Mouse (Mus musculus) CH12.LX (cell line): ENCODE measurements around the gene Gm20683. TPM values are rescaled to one million over a fixed set of nuclear protein-coding genes. Genes with fewer than 3 reads are reported as not detected.

Experiments used
- DNase-seq: peaks from one replicate; pipeline ENCODE4 v3.0.0-alpha.2; 2013; ENCODE audit errors: extremely low read depth
- H3K27ac ChIP-seq: 2 replicates; pipeline ENCODE4 v1.5.1; 2012; ENCODE audit warnings: low read depth, mild to moderate bottlenecking, control low read depth, moderate library complexity; ENCODE audit not compliant: insufficient read depth
- H3K27me3 ChIP-seq: replicated peaks from 2 replicates; pipeline ENCODE3; 2012; ENCODE audit warnings: inconsistent platforms
- H3K36me3 ChIP-seq, 2 experiments: replicated peaks in 1 of 2; 2 replicates each; pipeline versions ENCODE3 to v1.6.1; 2012; ENCODE audit warnings: inconsistent platforms in 1 of 2, low read length in 1 of 2, mild to moderate bottlenecking in 1 of 2, mixed read lengths in 1 of 2, moderate library complexity in 1 of 2; ENCODE audit not compliant: control insufficient read depth in 1 of 2, insufficient read depth in 1 of 2
- H3K4me1 ChIP-seq, 2 experiments: 2 replicates each; pipeline ENCODE4 v1.6.1; 2012; ENCODE audit warnings: inconsistent platforms in 1 of 2, moderate library complexity in 1 of 2; ENCODE audit not compliant: insufficient read depth in 2 of 2, control insufficient read depth in 1 of 2
- H3K4me2 ChIP-seq: 2 replicates; pipeline ENCODE4 v1.6.1; 2012; ENCODE audit warnings: low read depth, mild to moderate bottlenecking, control low read depth; ENCODE audit not compliant: poor library complexity, insufficient read depth, severe bottlenecking
- H3K4me3 ChIP-seq, 3 experiments: fragments of 150-350 bp in 1 of 3; sonication (generic) in 1 of 3; replicated peaks in 1 of 3; 2 replicates each; pipeline versions ENCODE3 to v1.5.1; 2011 to 2012; ENCODE audit warnings: low read depth in 2 of 3, low read length in 2 of 3, mild to moderate bottlenecking in 2 of 3, moderate library complexity in 2 of 3, control low read depth in 1 of 3, improper control_type of control experiment in 1 of 3, inconsistent platforms in 1 of 3, mixed read lengths in 1 of 3; ENCODE audit not compliant: poor library complexity in 1 of 3
- H3K79me2 ChIP-seq: replicated peaks from 2 replicates; pipeline ENCODE4 v1.6.1; 2012; ENCODE audit warnings: mild to moderate bottlenecking, moderate library complexity; ENCODE audit not compliant: control insufficient read depth, poor library complexity, insufficient read depth, severe bottlenecking; ENCODE audit errors: extremely low read depth
- H3K9ac ChIP-seq: 2 replicates; pipeline ENCODE4 v1.6.1; 2012; ENCODE audit warnings: low read depth, mild to moderate bottlenecking, control low read depth, moderate library complexity; ENCODE audit not compliant: insufficient read depth
- H3K9me3 ChIP-seq: replicated peaks from 2 replicates; pipeline ENCODE3; 2012; ENCODE audit warnings: low read length, inconsistent platforms, mixed read lengths
- CHD1 ChIP-seq: IDR thresholded peaks from 2 replicates; pipeline ENCODE4 v1.6.1; 2012; ENCODE audit warnings: low read depth, low read length, improper control_type of control experiment, inconsistent platforms
- CHD2 ChIP-seq: IDR thresholded peaks from 2 replicates; pipeline ENCODE4 v1.6.1; 2011; ENCODE audit warnings: low read length, improper control_type of control experiment
- ELF1 ChIP-seq: IDR thresholded peaks from 2 replicates; pipeline ENCODE4 v1.6.1; 2014; ENCODE audit warnings: low read depth, mild to moderate bottlenecking, inconsistent platforms, low read length, improper control_type of control experiment
- GABPA ChIP-seq: IDR thresholded peaks from 2 replicates; pipeline ENCODE4 v1.6.1; 2012; ENCODE audit warnings: low read depth, low read length, improper control_type of control experiment, inconsistent platforms; ENCODE audit not compliant: insufficient replicate concordance
- HCFC1 ChIP-seq: IDR thresholded peaks from 2 replicates; pipeline ENCODE4 v1.6.1; 2012; ENCODE audit warnings: low read depth, mild to moderate bottlenecking, inconsistent platforms, low read length, improper control_type of control experiment
- JUN ChIP-seq: IDR thresholded peaks from 2 replicates; pipeline ENCODE4 v1.6.1; 2011; ENCODE audit warnings: low read depth, mild to moderate bottlenecking, low read length, improper control_type of control experiment, moderate library complexity; ENCODE audit not compliant: insufficient read depth
- JUND ChIP-seq: conservative IDR thresholded peaks from 2 replicates; pipeline ENCODE4 v1.6.1; 2011; ENCODE audit warnings: low read depth, low read length, improper control_type of control experiment
- MAFK ChIP-seq: IDR thresholded peaks from 2 replicates; pipeline ENCODE4 v1.6.1; 2011; ENCODE audit warnings: low read length, improper control_type of control experiment; ENCODE audit not compliant: insufficient replicate concordance
- MAZ ChIP-seq: IDR thresholded peaks from 2 replicates; pipeline ENCODE4 v1.6.1; 2012; ENCODE audit warnings: low read depth, mild to moderate bottlenecking, inconsistent platforms, low read length, improper control_type of control experiment, moderate library complexity
- MXI1 ChIP-seq: IDR thresholded peaks from 2 replicates; pipeline ENCODE4 v1.6.1; 2011; ENCODE audit warnings: mild to moderate bottlenecking, low read depth, low read length, improper control_type of control experiment
- MYC ChIP-seq: IDR thresholded peaks from 2 replicates; pipeline ENCODE4 v1.6.1; 2011; ENCODE audit warnings: low read depth, mild to moderate bottlenecking, improper control_type of control experiment, low read length
- RAD21 ChIP-seq: IDR thresholded peaks from 2 replicates; pipeline ENCODE4 v1.6.1; 2011; ENCODE audit warnings: low read depth, mild to moderate bottlenecking, low read length, improper control_type of control experiment, moderate library complexity
- SIN3A ChIP-seq: IDR thresholded peaks from 2 replicates; pipeline ENCODE4 v1.6.1; 2012; ENCODE audit warnings: low read length, improper control_type of control experiment, inconsistent platforms
- SMC3 ChIP-seq: IDR thresholded peaks from 2 replicates; pipeline ENCODE4 v1.6.1; 2011; ENCODE audit warnings: low read depth, low read length, improper control_type of control experiment
- USF1 ChIP-seq: IDR thresholded peaks from 2 replicates; pipeline ENCODE4 v1.6.1; 2014; ENCODE audit warnings: low read depth, mild to moderate bottlenecking, inconsistent platforms, low read length, improper control_type of control experiment
- USF2 ChIP-seq: conservative IDR thresholded peaks from 2 replicates; pipeline ENCODE4 v1.6.1; 2011; ENCODE audit warnings: low read depth, low read length, improper control_type of control experiment
- ZMIZ1 ChIP-seq: IDR thresholded peaks from 2 replicates; pipeline ENCODE4 v1.6.1; 2012; ENCODE audit warnings: low read depth, mild to moderate bottlenecking, inconsistent platforms, low read length, improper control_type of control experiment
- ZNF384 ChIP-seq: IDR thresholded peaks from 2 replicates; pipeline ENCODE4 v1.6.1; 2012; ENCODE audit warnings: low read depth, low read length, improper control_type of control experiment, inconsistent platforms
- dilution Hi-C: fragments of 300-500 bp; cut with MboI; formaldehyde crosslinking; loops from 2 replicates; pipeline ENCODE4 v1.14.3; 2020; ENCODE audit warnings: low sequenced_read_pairs; ENCODE audit not compliant: extremely low pct_unique_long_range_greater_than_20kb, extremely low pct_ligation_motif_present
- in situ Hi-C: fragments of 300-500 bp; cut with MboI; formaldehyde crosslinking; loops from 3 replicates; pipeline ENCODE4 v1.14.3; 2019; ENCODE audit warnings: low sequenced_read_pairs, low pct_ligation_motif_present, low pct_unique_long_range_greater_than_20kb, mixed read lengths
- polyA plus RNA-seq: library from polyadenylated mRNA; unstranded; fragments of >175 nt; gene quantifications from 2 replicates; pipeline ENCODE4 v1.2.1, GENCODE M21; 2012; ENCODE audit warnings: low read depth; ENCODE audit not compliant: insufficient read length
- total RNA-seq, 2 experiments: library from RNA; depleted of rRNA; stranded (reverse); fragments of 300-350 nt in 1 of 2; fragments of >200 nt in 1 of 2; gene quantifications; 2 replicates each; pipeline ENCODE4 v1.2.3; 2012 to 2014

Gene Gm20683
- total and polyA plus RNA-seq, 3 experiments: 1.3 to 4.8 (median 3.8) TPM

DNA sequence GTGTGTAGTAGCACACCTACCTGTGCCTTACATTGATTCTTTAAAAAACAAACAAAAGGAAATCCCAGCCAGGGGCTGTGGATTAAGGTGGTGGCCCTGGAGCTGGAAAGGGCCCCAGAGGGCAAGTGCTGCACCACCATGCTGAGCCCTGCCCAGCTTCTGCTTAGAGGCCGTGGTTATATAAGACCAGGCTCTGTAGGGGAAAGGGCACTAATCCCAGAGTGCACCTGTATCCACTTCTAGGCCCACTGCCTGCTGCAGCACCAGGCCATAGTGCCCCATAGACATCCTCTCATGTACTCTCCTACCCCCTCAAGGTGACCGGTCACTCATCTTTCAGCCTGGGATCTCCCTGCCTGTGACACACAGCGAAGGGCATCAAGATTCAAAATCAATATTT, 24.6 kb upstream of the Gm20683 start:
- Histone ChIP-seq H3K4me3 (no peak overlapping the region), H3K4me1 (peaks cover 4 to 28% of the 10 kb centered on the region in 2 experiments; a peak in 3 of 4 replicates), H3K9me3 (no peaks in the 10 kb centered on the region), H3K27me3 (peaks cover 50% of the 10 kb centered on the region), H3K79me2 (no peaks in the 10 kb centered on the region), H3K27ac (no peak overlapping the region), H3K36me3 (no peaks in the 10 kb centered on the region), H3K4me2 (no peak overlapping the region), H3K9ac (no peak overlapping the region)
- TF ChIP-seq HCFC1: no peak
- TF ChIP-seq MAFK: no peak
- no peak for TF ChIP-seq ZNF384
- TF ChIP-seq JUND: no peak
- no peak for TF ChIP-seq ELF1
- TF ChIP-seq ZMIZ1: no peak
- TF ChIP-seq MYC: no peak
- TF ChIP-seq MAZ: no peak
- TF ChIP-seq GABPA: no peak
- TF ChIP-seq CHD2: no peak
- TF ChIP-seq USF1: no peak
- TF ChIP-seq USF2: no peak
- TF ChIP-seq MXI1: no peak
- TF ChIP-seq SMC3: no peak
- TF ChIP-seq RAD21: no peak
- TF ChIP-seq SIN3A: no peak
- no peak for TF ChIP-seq JUN
- dilution Hi-C loops: no loop called here
- in situ Hi-C loops: no loop called here
- DNase-seq: no peak

DNA sequence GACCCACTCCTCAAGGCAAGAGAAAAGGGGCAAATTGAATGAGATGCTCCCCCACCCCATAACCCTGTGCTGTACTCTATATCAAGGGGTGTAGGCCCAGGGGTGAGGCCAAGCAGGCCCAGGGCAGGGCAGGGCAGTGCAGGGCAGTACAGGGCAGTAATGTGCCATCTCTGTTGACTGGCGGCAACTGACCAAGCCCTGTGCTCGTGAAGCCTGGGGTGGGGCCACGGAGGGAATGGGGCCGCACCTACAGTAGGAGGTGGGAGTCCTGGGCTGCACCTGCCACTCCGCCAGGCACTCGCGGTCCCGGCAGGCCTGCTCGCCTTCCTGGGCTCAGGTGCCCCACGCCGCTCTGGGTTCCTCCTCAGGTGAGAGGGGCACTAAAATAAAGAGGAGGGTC, 23.7 kb upstream of the Gm20683 start:
- H3K9me3 ChIP-seq: no peaks in the 10 kb centered on the region
- peaks cover 9 to 34% of the 10 kb centered on the region in 2 experiments for H3K4me1 ChIP-seq
- H3K27me3 ChIP-seq: peaks cover 47% of the 10 kb centered on the region
- dilution Hi-C loops: no loop called here
- no peak overlapping the region for H3K27ac ChIP-seq
- in situ Hi-C loops: no loop called here
- no peak for DNase-seq
- H3K4me3 ChIP-seq: no peak overlapping the region
- H3K36me3 ChIP-seq: no peaks in the 10 kb centered on the region
- no peak overlapping the region for H3K9ac ChIP-seq
- TF ChIP-seq MAZ: no peak
- TF ChIP-seq USF1: no peak
- no peak for TF ChIP-seq CHD1
- H3K79me2 ChIP-seq: no peaks in the 10 kb centered on the region
- no peak overlapping the region for H3K4me2 ChIP-seq
